Mouse (Mus musculus): ENCODE measurements around the gene Padi4.

Padi4 gene

GRCm38 (mm10) chr4:140702611-140703327 is 71.3 kb downstream of the Padi4 start:
- peak; percentile 65 for DNase-seq (ENCODE audit: low read depth, low spot score)

GRCm38 (mm10) chr4:140701716-140702561 is 72.1 kb downstream of the Padi4 start:
- peak; percentile 70 for DNase-seq (ENCODE audit: low read depth, low spot score)

- peak; percentile 72 for DNase-seq (ENCODE audit: low read depth, low spot score)
Measured at GRCm38 (mm10) chr4:140701049-140701715, 72.9 kb downstream of the Padi4 start.

GRCm38 (mm10) chr4:140700269-140701018 is 73.6 kb downstream of the Padi4 start, which contains the start of gene Rcc2:
TSS of gene Rcc2 (plus strand) at chr4:140700541.
- DNase-seq (ENCODE audit: low read depth, low spot score), result peak; percentile 39

GRCm38 (mm10) chr4:140699441-140700127 is 74.5 kb downstream of the Padi4 start:
- peak; percentile 90 for DNase-seq (ENCODE audit: low read depth, low spot score)

Measured in 3T3-L1 (cell line).